Mouse (Mus musculus): ENCODE data around the gene Ccl5.
"Not testable (repeated sequence)": the region's sequence is repeated elsewhere in the genome, so short reads cannot be mapped to it uniquely, and the experiment has no call there.

Gene Ccl5

GRCm38 (mm10) chr11:83530360-83530759, at the start of gene Ccl5:
Gene Ccl5 (minus strand): TSS chr11:83530518.
- DNase-seq (ENCODE audit: low spot score), result no peak

GRCm38 (mm10) chr11:83578999-83579398, 48.7 kb upstream of the Ccl5 start:
- no peak for DNase-seq (ENCODE audit: low spot score)

GRCm38 (mm10) chr11:83578186-83578760, 48.0 kb upstream of the Ccl5 start, which contains the start of gene Ccl9:
Gene Ccl9 (minus strand): TSS chr11:83578636.
- peak; percentile 12 for DNase-seq (ENCODE audit: low spot score)

- no peak for DNase-seq (ENCODE audit: low spot score)
Measured at GRCm38 (mm10) chr11:83576927-83577555, 46.7 kb upstream of the Ccl5 start.

- no peak for DNase-seq (ENCODE audit: low spot score)
Measured at GRCm38 (mm10) chr11:83572834-83573233, 42.5 kb upstream of the Ccl5 start.

GRCm38 (mm10) chr11:83572223-83572622, 41.9 kb upstream of the Ccl5 start:
- no peak for DNase-seq (ENCODE audit: low spot score)

GRCm38 (mm10) chr11:83570189-83570588, 39.9 kb upstream of the Ccl5 start:
- no peak for DNase-seq (ENCODE audit: low spot score)

GRCm38 (mm10) chr11:83569249-83569648, 38.9 kb upstream of the Ccl5 start:
- no peak for DNase-seq (ENCODE audit: low spot score)

- no peak for DNase-seq (ENCODE audit: low spot score)
Measured at GRCm38 (mm10) chr11:83568786-83569185, 38.5 kb upstream of the Ccl5 start.

- DNase-seq (ENCODE audit: low spot score), result no peak
Measured at GRCm38 (mm10) chr11:83568061-83568460, 37.7 kb upstream of the Ccl5 start.

GRCm38 (mm10) chr11:83567311-83567710, 37.0 kb upstream of the Ccl5 start:
- DNase-seq (ENCODE audit: low spot score), result no peak

- DNase-seq (ENCODE audit: low spot score), result no peak
Measured at GRCm38 (mm10) chr11:83566617-83567016, 36.3 kb upstream of the Ccl5 start.

- no peak for DNase-seq (ENCODE audit: low spot score)
Measured at GRCm38 (mm10) chr11:83563754-83564153, 33.4 kb upstream of the Ccl5 start.

- DNase-seq (ENCODE audit: low spot score), result no peak
Measured at GRCm38 (mm10) chr11:83562311-83562887, 32.1 kb upstream of the Ccl5 start.

GRCm38 (mm10) chr11:83560405-83560804, 30.1 kb upstream of the Ccl5 start:
- no peak for DNase-seq (ENCODE audit: low spot score)

- DNase-seq (ENCODE audit: low spot score), result no peak
Measured at GRCm38 (mm10) chr11:83557074-83557473, 26.8 kb upstream of the Ccl5 start.

GRCm38 (mm10) chr11:83556085-83556781, 25.9 kb upstream of the Ccl5 start:
- DNase-seq (ENCODE audit: low spot score), result peak; percentile 16

- DNase-seq (ENCODE audit: low spot score), result no peak
Measured at GRCm38 (mm10) chr11:83551668-83552067, 21.4 kb upstream of the Ccl5 start.

GRCm38 (mm10) chr11:83551037-83551436, 20.7 kb upstream of the Ccl5 start:
- not testable (repeated sequence) for DNase-seq (ENCODE audit: low spot score)

GRCm38 (mm10) chr11:83550186-83550632, 19.9 kb upstream of the Ccl5 start:
- no peak for DNase-seq (ENCODE audit: low spot score)

- no peak for DNase-seq (ENCODE audit: low spot score)
Measured at GRCm38 (mm10) chr11:83544214-83544613, 13.9 kb upstream of the Ccl5 start.

GRCm38 (mm10) chr11:83541415-83541814, 11.1 kb upstream of the Ccl5 start:
- no peak for DNase-seq (ENCODE audit: low spot score)

GRCm38 (mm10) chr11:83540931-83541330, 10.6 kb upstream of the Ccl5 start:
- no peak for DNase-seq (ENCODE audit: low spot score)

Data from yolk sac, embryonic 10.5 days (tissue).